Mouse (Mus musculus): Measurements from ENCODE around the gene Ccr10. TPM values are rescaled to one million over a fixed set of nuclear protein-coding genes. Genes with fewer than 3 reads are reported as not detected.
A peak's percentile ranks its signal among the peaks of the same experiment; 100 is the strongest.

Gene Ccr10
- polyA plus RNA-seq, 1 experiment from 2014 or later = 0.43 TPM

DNA sequence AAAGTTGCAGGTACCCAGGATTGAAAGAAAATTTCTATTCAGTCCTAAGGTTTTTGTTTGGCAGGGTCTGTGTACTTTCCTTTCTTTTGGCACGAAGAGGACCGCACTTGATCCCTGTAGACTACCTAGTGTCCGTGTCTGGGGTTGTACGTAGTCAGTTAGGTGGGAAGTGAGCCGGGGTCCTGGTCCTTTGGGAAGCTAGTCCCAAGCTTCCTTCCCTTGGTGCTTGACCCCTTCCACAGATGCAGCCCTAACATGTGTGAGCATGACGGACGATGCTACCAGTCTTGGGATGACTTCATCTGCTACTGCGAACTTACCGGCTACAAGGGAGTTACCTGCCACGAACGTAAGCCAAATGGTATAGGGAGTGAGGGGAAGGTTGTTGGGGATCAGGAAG is 6.7 kb upstream of the Ccr10 start:
- Histone ChIP-seq H3K36me3 (ENCODE audit: control insufficient read depth, insufficient read depth, low read length) (no peaks in the 10 kb centered on the region), H3K9me3 (replicated peaks; ENCODE audit: control insufficient read depth, low read length) (no peaks in the 10 kb centered on the region), H3K4me3 (replicated peaks; ENCODE audit: low read length) (no peak overlapping the region), H3K4me2 (ENCODE audit: low read depth, low read length) (no peak overlapping the region), H3K27ac (ENCODE audit: low read length) (no peak overlapping the region), H3K4me1 (ENCODE audit: control insufficient read depth, insufficient read depth, low read length) (peaks cover 4% of the 10 kb centered on the region; the same call in 1 of the 2 replicates), H3K27me3 (ENCODE audit: control insufficient read depth, insufficient read depth, low read length) (peaks cover 8% of the 10 kb centered on the region; the same call in 1 of the 2 replicates), H3K9ac (ENCODE audit: low read length) (no peak overlapping the region)
- ATAC-seq (ENCODE audit: insufficient read depth, low FRiP score) = no peak
- WGBS = 90% methylated on average over 11 of the region's 11 CpGs

DNA sequence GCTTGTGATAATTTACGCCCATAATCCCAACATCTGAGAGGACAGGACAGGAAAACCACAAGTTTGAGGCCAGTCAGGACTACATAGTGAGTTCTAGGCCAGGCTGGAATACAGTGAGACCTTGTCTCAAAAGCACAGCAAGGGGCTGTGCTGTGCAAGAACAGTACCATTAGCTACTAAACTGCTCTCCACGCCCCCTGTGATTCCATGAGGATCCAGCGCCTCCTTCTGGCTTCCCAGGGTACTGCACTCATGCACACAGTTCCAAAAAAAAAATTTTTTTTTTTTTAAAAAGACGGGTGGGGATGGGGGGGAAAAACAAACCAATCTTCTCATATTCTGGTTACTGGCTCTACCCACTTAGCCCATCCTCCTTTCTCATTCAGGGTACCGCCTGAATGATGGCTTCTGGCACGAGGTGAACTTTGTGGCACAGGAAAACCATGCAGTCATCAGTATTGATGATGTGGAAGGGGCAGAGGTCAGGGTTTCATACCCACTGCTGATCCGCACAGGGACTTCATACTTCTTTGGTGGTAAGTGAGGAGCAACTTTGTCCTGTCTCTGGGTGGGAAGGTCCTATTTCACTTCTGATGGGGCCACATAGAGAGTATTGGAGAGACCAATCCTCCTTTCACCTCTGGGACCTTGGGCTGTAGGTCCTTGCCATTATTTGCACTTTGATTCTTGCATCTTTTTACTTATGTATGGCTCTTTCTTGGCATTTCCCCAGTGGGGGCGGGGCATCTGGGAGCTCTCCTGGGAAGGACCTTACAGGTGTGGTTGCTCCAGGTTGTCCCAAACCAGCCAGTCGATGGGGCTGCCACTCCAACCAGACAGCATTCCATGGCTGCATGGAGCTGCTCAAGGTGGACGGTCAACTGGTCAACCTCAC is 5.8 kb upstream of the Ccr10 start:
- no peak for ATAC-seq (ENCODE audit: insufficient read depth, low FRiP score)
- Histone ChIP-seq H3K4me3 (replicated peaks; ENCODE audit: low read length) (no peak overlapping the region), H3K4me2 (ENCODE audit: low read depth, low read length) (no peak overlapping the region), H3K9me3 (replicated peaks; ENCODE audit: control insufficient read depth, low read length) (no peaks in the 10 kb centered on the region), H3K27ac (ENCODE audit: low read length) (no peak overlapping the region), H3K4me1 (ENCODE audit: control insufficient read depth, insufficient read depth, low read length) (peaks cover 12% of the 10 kb centered on the region), H3K36me3 (ENCODE audit: control insufficient read depth, insufficient read depth, low read length) (no peaks in the 10 kb centered on the region), H3K27me3 (ENCODE audit: control insufficient read depth, insufficient read depth, low read length) (peaks cover 15% of the 10 kb centered on the region), H3K9ac (ENCODE audit: low read length) (no peak overlapping the region)
- WGBS = 38% methylated on average over 10 of the region's 10 CpGs

DNA sequence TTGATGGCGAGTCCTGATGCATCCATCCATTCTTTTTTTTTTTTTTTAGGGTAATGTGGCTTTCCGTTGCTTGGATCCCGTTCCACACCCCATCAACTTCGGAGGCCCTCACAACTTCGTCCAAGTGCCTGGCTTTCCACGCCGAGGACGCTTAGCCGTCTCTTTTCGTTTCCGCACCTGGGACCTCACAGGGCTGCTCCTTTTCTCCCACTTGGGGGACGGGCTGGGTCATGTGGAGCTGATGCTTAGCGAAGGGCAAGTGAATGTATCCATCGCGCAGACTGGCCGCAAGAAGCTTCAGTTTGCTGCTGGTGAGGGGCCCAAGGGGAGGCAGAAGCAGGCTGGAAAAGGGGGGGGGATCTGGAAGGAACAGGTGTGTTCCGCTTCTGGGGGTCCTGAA is 5.0 kb upstream of the Ccr10 start:
- Histone ChIP-seq H3K4me3 (replicated peaks; ENCODE audit: low read length) (no peak overlapping the region), H3K27ac (ENCODE audit: low read length) (no peak overlapping the region), H3K36me3 (ENCODE audit: control insufficient read depth, insufficient read depth, low read length) (no peaks in the 10 kb centered on the region), H3K9ac (ENCODE audit: low read length) (no peak overlapping the region), H3K4me1 (ENCODE audit: control insufficient read depth, insufficient read depth, low read length) (peaks cover 16% of the 10 kb centered on the region), H3K4me2 (ENCODE audit: low read depth, low read length) (no peak overlapping the region), H3K27me3 (ENCODE audit: control insufficient read depth, insufficient read depth, low read length) (peaks cover 16% of the 10 kb centered on the region), H3K9me3 (replicated peaks; ENCODE audit: control insufficient read depth, low read length) (no peaks in the 10 kb centered on the region)
- no peak for ATAC-seq (ENCODE audit: insufficient read depth, low FRiP score)
- WGBS = 51% methylated on average over 17 of the region's 17 CpGs

DNA sequence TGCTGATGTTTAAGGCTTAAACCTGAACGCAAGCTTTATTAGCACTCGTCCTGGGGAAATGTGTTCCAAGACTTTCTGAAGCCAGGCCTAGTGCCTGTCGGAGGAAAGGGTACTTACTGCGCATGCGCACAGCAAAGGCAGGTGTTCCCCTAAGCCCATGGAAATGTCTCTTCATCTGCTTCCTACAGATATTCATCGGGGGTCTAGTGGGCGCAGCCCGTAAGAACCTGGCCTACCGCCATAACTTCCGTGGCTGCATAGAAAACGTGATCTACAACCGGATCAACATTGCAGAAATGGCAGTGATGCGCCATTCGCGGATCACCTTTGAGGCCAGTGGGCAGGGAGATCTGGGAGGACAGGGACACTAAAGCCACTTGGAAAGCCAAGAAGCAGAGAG is 4.1 kb upstream of the Ccr10 start:
- 81% methylated on average over 15 of the region's 15 CpGs for WGBS

GRCm38 (mm10) chr11:101178061-101179058 is 3.1 kb upstream of the Ccr10 start:
- ATAC-seq (ENCODE audit: insufficient read depth, low FRiP score) = no peak
- H3K27ac ChIP-seq (ENCODE audit: low read length) = no peak overlapping the region
- H3K27me3 ChIP-seq (ENCODE audit: control insufficient read depth, insufficient read depth, low read length) = peaks cover 20% of the 10 kb centered on the region
- no peaks in the 10 kb centered on the region for H3K36me3 ChIP-seq (ENCODE audit: control insufficient read depth, insufficient read depth, low read length)
- H3K9ac ChIP-seq (ENCODE audit: low read length) = no peak overlapping the region
- no peak overlapping the region for H3K4me3 ChIP-seq (replicated peaks; ENCODE audit: low read length)
- H3K9me3 ChIP-seq (replicated peaks; ENCODE audit: control insufficient read depth, low read length) = no peaks in the 10 kb centered on the region
- peaks cover 34% of the 10 kb centered on the region for H3K4me1 ChIP-seq (ENCODE audit: control insufficient read depth, insufficient read depth, low read length)
- H3K4me2 ChIP-seq (ENCODE audit: low read depth, low read length) = no peak overlapping the region
- 62% methylated on average over 36 of the region's 36 CpGs for WGBS

More for the DNA sequence above, 4.1 kb upstream of the Ccr10 start:
- Histone ChIP-seq H3K9ac (ENCODE audit: low read length) (no peak overlapping the region), H3K9me3 (replicated peaks; ENCODE audit: control insufficient read depth, low read length) (no peaks in the 10 kb centered on the region), H3K36me3 (ENCODE audit: control insufficient read depth, insufficient read depth, low read length) (no peaks in the 10 kb centered on the region), H3K27me3 (ENCODE audit: control insufficient read depth, insufficient read depth, low read length) (peaks cover 20% of the 10 kb centered on the region), H3K4me2 (ENCODE audit: low read depth, low read length) (no peak overlapping the region), H3K4me3 (replicated peaks; ENCODE audit: low read length) (no peak overlapping the region), H3K4me1 (ENCODE audit: control insufficient read depth, insufficient read depth, low read length) (peaks cover 25% of the 10 kb centered on the region), H3K27ac (ENCODE audit: low read length) (no peak overlapping the region)
- ATAC-seq (ENCODE audit: insufficient read depth, low FRiP score) = no peak

GRCm38 (mm10) chr11:101176933-101177773 is 1.9 kb upstream of the Ccr10 start:
- WGBS = 36% methylated on average over 22 of the region's 22 CpGs
- Histone ChIP-seq H3K9ac (ENCODE audit: low read length) (peak overlapping the region; percentile 65; the same call in 1 of the 2 replicates), H3K4me1 (ENCODE audit: control insufficient read depth, insufficient read depth, low read length) (peaks cover 44% of the 10 kb centered on the region), H3K27me3 (ENCODE audit: control insufficient read depth, insufficient read depth, low read length) (peaks cover 20% of the 10 kb centered on the region), H3K27ac (ENCODE audit: low read length) (no peak overlapping the region), H3K9me3 (replicated peaks; ENCODE audit: control insufficient read depth, low read length) (no peaks in the 10 kb centered on the region), H3K4me2 (ENCODE audit: low read depth, low read length) (peak overlapping the region; percentile 70), H3K36me3 (ENCODE audit: control insufficient read depth, insufficient read depth, low read length) (no peaks in the 10 kb centered on the region), H3K4me3 (replicated peaks; ENCODE audit: low read length) (peak overlapping the region; percentile 42)
- no peak for ATAC-seq (ENCODE audit: insufficient read depth, low FRiP score)

- H3K9me3 ChIP-seq (replicated peaks; ENCODE audit: control insufficient read depth, low read length) = no peaks in the 10 kb centered on the region
- H3K36me3 ChIP-seq (ENCODE audit: control insufficient read depth, insufficient read depth, low read length) = no peaks in the 10 kb centered on the region
- H3K27me3 ChIP-seq (ENCODE audit: control insufficient read depth, insufficient read depth, low read length) = peaks cover 20% of the 10 kb centered on the region
- no peak for ATAC-seq (ENCODE audit: insufficient read depth, low FRiP score)
- peak overlapping the region; percentile 42 for H3K4me3 ChIP-seq (replicated peaks; ENCODE audit: low read length)
- peak overlapping the region; percentile 70 for H3K4me2 ChIP-seq (ENCODE audit: low read depth, low read length)
- H3K27ac ChIP-seq (ENCODE audit: low read length) = peak overlapping the region; percentile 27; the same call in 1 of the 2 replicates
- peaks cover 47% of the 10 kb centered on the region for H3K4me1 ChIP-seq (ENCODE audit: control insufficient read depth, insufficient read depth, low read length)
- H3K9ac ChIP-seq (ENCODE audit: low read length) = peak overlapping the region; percentile 65
- whole genome bisulfite sequencing = 1% methylated on average over 25 of the region's 25 CpGs
Measured at GRCm38 (mm10) chr11:101176117-101176691, 961 bp upstream of the Ccr10 start.

- peaks cover 20% of the 10 kb centered on the region for H3K27me3 ChIP-seq (ENCODE audit: control insufficient read depth, insufficient read depth, low read length)
- peak overlapping the region; percentile 42 for H3K4me3 ChIP-seq (replicated peaks; ENCODE audit: low read length)
- no peaks in the 10 kb centered on the region for H3K36me3 ChIP-seq (ENCODE audit: control insufficient read depth, insufficient read depth, low read length)
- peak overlapping the region; percentile 65 for H3K9ac ChIP-seq (ENCODE audit: low read length)
- peaks cover 47% of the 10 kb centered on the region for H3K4me1 ChIP-seq (ENCODE audit: control insufficient read depth, insufficient read depth, low read length)
- H3K9me3 ChIP-seq (replicated peaks; ENCODE audit: control insufficient read depth, low read length) = no peaks in the 10 kb centered on the region
- ATAC-seq (ENCODE audit: insufficient read depth, low FRiP score) = no peak
- H3K27ac ChIP-seq (ENCODE audit: low read length) = no peak overlapping the region
- WGBS = 11% methylated on average over 11 of the region's 11 CpGs
- peak overlapping the region; percentile 92 for H3K4me2 ChIP-seq (ENCODE audit: low read depth, low read length)
Measured at GRCm38 (mm10) chr11:101175636-101176116, 433 bp upstream of the Ccr10 start.

Data from stomach, embryonic 16.5 days (tissue).